Mouse (Mus musculus): ENCODE data around the gene Usp27x. TPM values are rescaled to one million over a fixed set of nuclear protein-coding genes. Genes with fewer than 3 reads are reported as not detected.

Usp27x gene
- 0.40 and 0.60 TPM in 2 replicates for polyA plus RNA-seq (2012; rRNA removed)

DNA sequence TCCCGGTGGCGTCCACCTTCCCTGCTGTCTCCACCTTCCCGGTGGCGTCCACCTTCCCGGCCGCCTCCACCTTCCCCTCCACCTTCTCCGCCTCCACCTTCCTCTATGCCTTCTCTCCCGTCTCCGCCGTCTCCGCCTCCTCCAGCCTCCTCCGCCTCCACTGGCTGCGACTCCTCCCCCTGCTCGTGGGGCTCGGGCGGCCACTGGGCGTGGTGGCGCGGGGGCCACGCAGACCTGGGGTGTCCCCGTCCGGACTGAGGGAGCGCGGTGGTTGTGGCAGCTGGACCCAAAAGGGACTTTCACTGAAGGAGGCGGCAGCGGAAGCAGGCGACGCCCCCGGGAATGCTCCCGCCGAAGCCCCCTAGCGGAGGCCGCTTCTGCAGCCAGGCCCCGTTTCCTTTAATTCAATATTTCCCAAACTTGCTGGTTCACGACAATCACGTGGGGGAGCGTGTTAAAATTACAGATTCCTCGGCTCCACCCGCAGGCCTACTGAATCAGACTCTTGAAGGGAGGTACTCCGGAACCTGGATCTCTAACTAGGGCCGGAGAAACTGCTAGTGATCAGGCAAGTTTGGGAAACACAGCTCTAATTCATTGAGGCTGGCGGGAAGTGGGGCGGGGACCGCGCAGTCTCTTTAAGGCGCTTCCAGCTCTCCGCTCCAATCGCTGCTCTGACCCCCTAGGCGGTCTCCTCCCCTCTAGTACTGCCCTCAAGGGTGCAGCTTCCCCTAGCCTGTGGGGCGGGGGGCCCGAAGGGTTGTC is at the start of gene Usp27x:
Gene Usp27x, minus strand, starts transcription at position 115 of the 765 bp plus-strand sequence.

Other genes with a start within 250 kb of the Usp27x start
- gene Clcn5, start 56.5 kb downstream of the Usp27x start, polyA plus RNA-seq (2012; rRNA removed): 0.90 and 1.5 TPM in 2 replicates
- gene Foxp3, start 197.8 kb upstream of the Usp27x start, polyA plus RNA-seq (2012; rRNA removed): 0.13 TPM in 2 replicates
- 0.87 and 1.4 TPM in 2 replicates for gene Ppp1r3f, start 198.5 kb upstream of the Usp27x start, polyA plus RNA-seq (2012; rRNA removed)
- 9.9 and 11.3 TPM in 2 replicates for gene Ccdc22, start 229.7 kb upstream of the Usp27x start, polyA plus RNA-seq (2012; rRNA removed)
- gene Cacna1f, start 231.3 kb upstream of the Usp27x start, polyA plus RNA-seq (2012; rRNA removed): 0.01 TPM in 1 of 2 replicates, not detected in the other

Measured in stomach, adult 2 months (tissue).